Mouse (Mus musculus): ENCODE results near the gene Trpv6.

Gene Trpv6

DNA sequence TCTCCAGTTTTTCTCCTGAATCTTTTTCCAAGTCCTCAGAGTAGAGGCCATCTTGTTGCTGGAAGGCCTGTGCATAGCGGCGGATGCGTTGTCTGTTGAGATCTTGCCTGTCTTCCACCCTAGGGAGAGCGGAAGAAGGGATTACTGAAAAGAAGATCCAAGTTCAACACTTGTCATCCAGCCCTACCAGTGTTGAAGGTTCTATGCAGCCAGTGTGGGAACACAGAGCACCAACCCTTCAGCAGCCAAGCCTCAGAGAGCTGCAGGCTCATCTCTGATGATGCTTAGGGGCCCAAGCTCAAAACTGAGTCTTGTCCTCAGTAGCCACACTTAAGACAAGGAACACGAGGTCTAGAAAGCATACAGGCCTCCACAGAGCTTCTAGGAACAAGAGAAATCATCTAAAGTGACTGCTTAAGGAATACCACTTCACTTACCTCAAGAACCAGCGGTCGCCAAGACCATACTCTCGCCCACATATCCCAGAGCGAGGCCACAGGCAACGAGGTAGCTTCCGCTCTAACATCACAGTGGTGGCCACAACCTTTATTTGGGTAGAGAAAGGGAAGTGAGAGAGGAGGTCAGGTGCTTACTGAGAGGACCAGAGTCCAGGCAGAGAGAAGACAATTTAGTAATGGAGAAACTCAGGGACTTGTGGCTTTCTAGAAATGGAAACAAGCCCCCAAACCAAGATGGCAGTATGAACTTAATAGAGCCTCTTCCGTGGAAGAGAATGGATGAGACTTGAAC, 14.8 kb downstream of the Trpv6 start:
- in situ Hi-C loops (cut with MboI, MseI): no loop called here

DNA sequence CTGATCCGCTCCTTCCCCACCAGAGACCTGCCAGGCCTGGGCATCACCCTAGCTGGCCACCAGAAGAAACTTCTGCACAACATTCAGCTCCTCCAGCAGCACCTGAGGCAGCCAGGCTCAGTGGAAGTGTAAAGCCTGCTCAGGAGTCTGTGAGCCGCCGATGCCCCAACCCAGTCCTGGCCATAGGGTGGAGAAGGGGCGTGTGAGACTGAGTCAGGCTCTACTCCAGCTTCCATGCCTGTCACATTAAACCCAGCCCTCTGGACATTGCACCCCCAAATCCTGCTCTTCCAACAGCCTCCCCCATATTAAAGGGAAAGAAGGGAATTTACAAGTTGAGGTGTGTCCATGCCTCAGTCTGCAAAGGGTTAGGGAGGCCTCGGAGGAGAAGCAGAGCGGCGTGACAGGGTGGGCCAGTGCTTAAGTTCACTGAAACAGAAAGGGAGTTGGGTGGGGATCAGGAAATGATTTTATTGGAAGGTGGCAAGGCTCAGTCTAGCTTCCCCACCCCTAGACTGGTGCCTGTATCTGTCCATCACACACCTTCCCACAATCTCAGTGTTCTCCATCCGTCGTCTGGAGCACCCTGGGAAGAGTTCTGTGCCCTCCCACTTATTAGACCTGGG, 15.9 kb downstream of the Trpv6 start:
- in situ Hi-C loops (cut with MboI, MseI): no loop called here

DNA sequence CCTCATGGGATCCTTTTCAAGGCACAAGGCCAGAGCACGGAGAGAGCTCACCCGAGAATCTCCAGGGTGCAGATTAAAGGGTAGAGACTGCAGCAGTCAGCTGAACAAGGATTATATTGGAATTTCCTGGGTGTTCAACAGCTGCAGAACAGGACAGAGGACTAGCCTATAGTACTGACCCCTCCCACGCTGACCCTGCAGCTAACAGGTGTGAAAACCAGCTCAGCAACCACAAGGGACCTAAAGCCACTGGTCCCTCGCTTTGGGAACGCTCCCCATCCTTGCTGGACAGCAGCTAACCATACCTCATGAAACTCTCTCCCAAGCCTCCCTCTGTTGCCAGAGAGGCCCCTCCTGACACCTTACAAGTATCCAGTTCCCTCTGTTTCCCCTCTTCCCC, 28.6 kb downstream of the Trpv6 start:
- in situ Hi-C loops (cut with MboI, MseI): no loop called here

DNA sequence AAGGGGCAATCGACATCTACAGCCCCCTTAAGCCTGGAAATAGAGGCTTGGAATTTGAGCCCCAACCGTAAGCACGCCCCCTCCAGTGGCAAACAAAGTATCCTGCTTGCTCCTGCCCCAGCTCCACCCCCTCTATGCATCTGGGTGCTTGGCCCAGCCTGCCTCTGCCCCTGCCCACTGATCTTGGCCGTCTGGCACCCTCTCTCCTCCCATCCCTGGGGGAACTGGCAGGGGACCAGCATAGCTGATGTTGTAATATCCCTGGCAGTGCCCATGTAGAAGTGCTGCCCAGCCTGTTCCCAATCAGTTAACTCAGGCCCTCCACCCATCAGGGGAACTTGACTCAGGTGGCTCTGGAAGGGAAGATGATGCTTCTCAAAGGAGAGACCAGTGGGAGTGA, 30.0 kb downstream of the Trpv6 start:
- in situ Hi-C loops (cut with MboI, MseI): no loop called here

DNA sequence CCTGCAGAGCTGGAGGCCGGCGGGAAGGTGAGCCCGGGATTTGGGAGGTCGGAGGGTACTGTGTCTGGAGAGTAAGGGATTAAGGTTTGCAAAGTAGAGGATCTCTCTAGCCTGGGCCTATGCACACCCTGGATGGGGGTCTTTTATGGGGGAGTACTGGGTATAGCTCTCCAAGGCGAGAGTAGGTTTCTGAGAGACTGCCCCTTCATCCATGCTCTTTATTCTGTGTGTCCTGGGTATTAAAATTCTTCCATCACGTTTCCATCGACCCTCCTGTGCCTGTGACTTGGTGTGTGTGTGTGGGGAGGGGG, 30.5 kb downstream of the Trpv6 start:
- in situ Hi-C loops (cut with MboI, MseI): no loop called here

DNA sequence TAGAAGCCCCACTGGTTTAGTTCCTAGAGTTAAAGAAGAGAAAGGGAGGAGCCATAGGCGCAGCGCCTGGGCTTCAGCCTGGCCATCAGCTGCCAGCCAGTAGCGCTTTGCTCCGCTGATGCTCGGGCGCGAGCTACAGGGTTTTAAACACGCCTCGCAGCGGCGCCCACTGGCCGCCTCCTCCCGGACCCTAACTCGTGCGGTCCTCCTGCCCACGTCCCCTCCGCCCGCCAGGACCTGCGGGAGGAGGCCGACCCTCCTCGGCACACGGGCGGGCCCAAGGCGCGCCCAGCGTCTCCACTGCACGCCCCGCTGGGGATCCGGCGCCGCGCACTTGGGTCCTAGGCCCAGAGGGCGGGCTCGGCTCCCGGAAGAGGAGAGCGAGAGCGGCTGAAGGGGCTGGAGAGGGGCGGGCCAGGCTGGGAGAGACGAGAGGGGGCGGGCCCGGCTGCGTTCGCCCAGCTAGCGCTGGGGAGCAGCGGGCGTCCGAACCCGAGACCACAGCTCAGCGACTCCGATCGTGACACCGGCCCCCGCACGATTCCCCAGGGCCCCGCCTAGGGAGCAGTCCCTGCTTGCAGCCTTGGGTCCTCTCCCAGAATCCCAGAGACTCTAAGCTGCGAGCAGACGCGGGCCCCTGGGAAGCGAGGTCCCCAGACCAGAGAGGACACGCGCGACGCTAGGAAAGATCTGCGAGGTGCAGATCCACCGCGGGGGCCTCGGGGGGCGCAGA, 31.0 kb downstream of the Trpv6 start, which contains the start of gene Ephb6:
Gene Ephb6, plus strand, starts transcription at position 422 of the 733 bp plus-strand sequence.
- in situ Hi-C loops (cut with MboI, MseI): no loop called here

DNA sequence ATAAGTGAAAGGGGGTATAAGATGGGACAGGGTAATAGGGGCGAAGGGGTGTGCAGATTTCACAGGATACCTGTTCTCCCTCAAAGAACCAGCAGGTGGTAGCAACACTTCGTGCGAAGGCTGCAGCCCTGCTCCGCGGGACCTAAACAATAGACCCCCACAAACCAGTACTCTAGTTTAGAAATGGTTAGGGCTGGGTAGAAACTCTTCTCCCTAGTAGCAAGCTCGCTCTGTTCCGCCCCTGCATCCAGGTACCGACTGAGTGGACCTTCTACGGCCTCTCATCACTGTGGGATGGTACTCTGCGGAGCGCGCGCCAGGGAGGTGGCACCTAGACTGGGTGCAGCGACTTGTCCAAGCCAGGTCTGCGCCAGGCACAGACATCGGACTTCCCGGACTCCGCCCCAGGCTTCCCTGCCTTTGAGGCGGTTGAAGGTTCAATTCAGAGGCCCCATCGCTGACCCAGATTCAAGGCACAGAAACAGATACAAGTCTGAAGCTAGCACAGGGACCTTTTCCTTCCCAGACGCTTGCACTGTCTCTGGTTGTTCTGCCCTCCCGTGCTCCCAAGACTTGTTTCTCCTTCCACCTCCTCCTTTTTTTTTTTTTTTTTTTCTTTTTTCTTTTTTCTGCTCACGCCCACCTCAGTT, 31.7 kb downstream of the Trpv6 start:
- in situ Hi-C loops (cut with MboI, MseI): loop anchor here (5.0 kb wide), 1 partner anchor 93 kb away; no protein-coding TSS in a partner anchor

DNA sequence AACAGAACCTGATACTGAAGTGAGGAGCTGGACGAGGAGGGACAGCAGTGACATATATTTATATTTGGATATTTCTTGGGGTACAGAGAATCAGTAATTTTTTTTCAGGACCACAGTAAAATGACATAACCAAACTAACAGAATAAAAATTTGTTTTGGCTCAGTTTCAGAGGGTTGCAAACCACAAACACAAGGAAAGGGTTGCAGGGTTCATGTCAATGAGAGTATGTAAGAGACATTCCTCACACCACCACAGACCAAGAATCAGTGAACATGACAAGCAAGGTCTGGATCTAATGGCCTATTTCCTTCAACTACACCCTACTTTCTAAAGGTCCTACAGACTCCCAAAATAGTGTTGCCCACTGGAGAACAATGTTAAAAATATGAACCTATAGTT, 54.0 kb downstream of the Trpv6 start:
- in situ Hi-C loops (cut with MboI, MseI): no loop called here

DNA sequence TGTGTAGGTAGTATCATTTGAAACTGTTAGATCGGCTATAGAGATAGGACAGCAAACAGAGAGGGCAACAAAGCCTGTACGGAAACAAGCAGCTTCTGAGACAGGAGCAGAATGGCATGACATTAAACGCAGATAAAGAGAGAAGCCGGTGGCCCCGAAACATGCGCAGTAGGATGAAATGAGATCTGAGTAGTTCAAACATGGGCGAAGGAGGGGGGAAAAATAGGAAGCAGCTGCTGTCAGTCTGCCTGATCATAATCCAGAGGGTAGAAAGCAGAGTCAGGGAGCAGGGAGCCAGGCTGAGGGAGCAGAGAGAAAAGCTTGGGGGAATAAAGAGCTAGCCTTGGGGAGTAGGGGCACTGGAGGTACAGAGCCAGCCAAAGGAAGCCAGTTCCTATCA, 54.9 kb downstream of the Trpv6 start:
- in situ Hi-C loops (cut with MboI, MseI): no loop called here

DNA sequence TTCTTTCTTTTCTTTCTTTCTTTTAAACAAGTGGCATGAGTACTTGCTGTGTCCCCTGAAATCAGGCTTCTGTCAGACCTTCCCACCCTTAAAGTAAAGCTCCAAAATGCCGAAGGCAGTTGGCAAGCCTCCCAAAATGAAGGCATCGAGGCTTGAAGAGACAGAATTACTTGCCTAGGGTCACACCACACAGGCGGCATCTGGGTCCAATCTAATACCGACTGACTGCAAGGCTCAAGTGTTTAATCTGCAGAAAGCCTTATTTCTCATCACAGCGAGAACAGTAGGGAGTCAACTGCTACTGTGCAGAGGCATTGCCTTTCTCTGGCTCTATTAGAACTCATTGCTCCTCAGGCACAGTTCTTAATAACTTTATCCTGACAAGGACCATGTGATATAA, 58.9 kb downstream of the Trpv6 start:
- in situ Hi-C loops (cut with MboI, MseI): loop anchor here (10.0 kb wide), 1 partner anchor 672 kb away; the partner anchor contains the start of gene Prss58

DNA sequence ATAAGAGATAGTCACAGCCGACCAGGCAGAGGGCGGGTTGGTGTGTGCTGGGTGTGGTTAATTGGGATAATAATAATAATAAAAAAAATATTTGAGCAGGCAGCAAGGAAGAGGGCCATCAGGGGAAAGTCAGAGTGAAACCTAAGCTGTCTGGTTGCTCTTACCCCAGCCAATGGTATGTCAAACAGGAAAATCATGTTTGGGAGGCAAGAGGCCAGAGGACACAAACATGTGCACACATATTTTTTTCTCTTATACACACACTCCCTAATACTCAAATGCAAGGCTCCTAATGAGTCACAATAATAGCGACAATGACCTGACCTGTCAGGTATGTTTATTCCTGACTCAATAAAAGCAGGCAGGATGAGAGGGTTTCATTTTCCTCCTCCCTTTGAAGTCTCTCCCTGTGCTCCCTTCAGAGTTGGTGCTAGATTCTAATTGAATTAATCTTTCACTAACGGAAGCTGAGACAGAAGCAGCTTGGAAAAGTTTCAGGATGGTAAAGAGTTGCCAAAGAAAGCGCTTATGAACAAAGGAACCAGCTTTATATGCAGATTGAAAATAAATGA, 59.6 kb downstream of the Trpv6 start:
- in situ Hi-C loops (cut with MboI, MseI): loop anchor here (10.0 kb wide), 1 partner anchor 672 kb away; the partner anchor contains the start of gene Prss58
